Mouse (Mus musculus) neural tube, embryonic 11.5 days (tissue): ENCODE measurements around the gene Abcb1b. TPM values are rescaled to one million over a fixed set of nuclear protein-coding genes. Genes with fewer than 3 reads are reported as not detected.

Experiments used
- ATAC-seq: fragments of 200-750 bp; cut with Nextera tagmentation; 2 replicates; pipeline ENCODE4 v1.8.0; 2017; ENCODE audit warnings: moderate number of reproducible peaks, mild to moderate bottlenecking, moderate TSS enrichment, moderate library complexity; ENCODE audit not compliant: insufficient read depth, low FRiP score, low TSS enrichment
- DNase-seq: peaks from one replicate; pipeline ENCODE4 v3.0.0-alpha.2; 2015; ENCODE audit warnings: low spot score
- H3K27ac ChIP-seq: fragments of 300-500 bp; sonication (generic); 2 replicates; pipeline ENCODE4 v1.5.1; 2014; ENCODE audit warnings: low read depth, mild to moderate bottlenecking, low read length
- H3K27me3 ChIP-seq: fragments of 300-500 bp; sonication (generic); 2 replicates; pipeline ENCODE4 v1.6.1; 2014; ENCODE audit warnings: mild to moderate bottlenecking, low read length, mixed read lengths; ENCODE audit not compliant: control insufficient read depth, insufficient read depth
- H3K36me3 ChIP-seq: fragments of 300-500 bp; sonication (generic); 2 replicates; pipeline ENCODE4 v1.6.1; 2014; ENCODE audit warnings: mild to moderate bottlenecking, low read length, moderate library complexity, mixed read lengths; ENCODE audit not compliant: control insufficient read depth, insufficient read depth
- H3K4me1 ChIP-seq: fragments of 300-500 bp; sonication (generic); 2 replicates; pipeline ENCODE4 v1.6.1; 2014; ENCODE audit warnings: low read length, mixed read lengths; ENCODE audit not compliant: control insufficient read depth, insufficient read depth
- H3K4me2 ChIP-seq: fragments of 300-500 bp; sonication (generic); 2 replicates; pipeline ENCODE4 v1.6.1; 2014; ENCODE audit warnings: low read depth, mild to moderate bottlenecking, moderate library complexity
- H3K4me3 ChIP-seq: fragments of 300-500 bp; sonication (generic); 2 replicates; pipeline ENCODE4 v1.5.1; 2014; ENCODE audit warnings: low read depth, low read length
- H3K9ac ChIP-seq: fragments of 300-500 bp; sonication (generic); 2 replicates; pipeline ENCODE4 v1.6.1; 2014; ENCODE audit warnings: mild to moderate bottlenecking, low read length
- H3K9me3 ChIP-seq: fragments of 300-500 bp; sonication (generic); 2 replicates; pipeline ENCODE4 v1.6.1; 2016; ENCODE audit warnings: low read length; ENCODE audit not compliant: control insufficient read depth
- WGBS: fragments of 180-500 bp; shearing (Covaris S2); extraction: QIAGEN DNeasy Blood & Tissue Kit; methylation state at CpG from one replicate; pipeline ENCODE4 v1.1.7; 2014; 5-methylcytosine and 5-hydroxymethylcytosine counted together
- polyA plus RNA-seq: library from polyadenylated mRNA; unstranded; fragments of >200 nt; fragmentation: Nextera tagmentation; extraction: Ambion mirVana; gene quantifications from 2 replicates; pipeline ENCODE4 v1.2.1, GENCODE M21; 2014

Abcb1b gene
- polyA plus RNA-seq, 1 experiment from 2014 or later: 1.2 TPM

- Histone ChIP-seq H3K27me3 (no peaks in the 10 kb centered on the region), H3K9ac (no peak overlapping the region), H3K27ac (no peak overlapping the region), H3K36me3 (no peaks in the 10 kb centered on the region), H3K4me2 (no peak overlapping the region), H3K4me1 (no peaks in the 10 kb centered on the region), H3K4me3 (no peak overlapping the region), H3K9me3 (no peaks in the 10 kb centered on the region)
- ATAC-seq (no peak), DNase-seq (no peak)
- 84% methylated on average over 1 of the region's 1 CpGs for WGBS
Observed at GRCm38 (mm10) chr5:8901001-8901400, 103.1 kb downstream of the Abcb1b start.

GRCm38 (mm10) chr5:8902141-8902817 is 104.3 kb downstream of the Abcb1b start:
- Histone ChIP-seq H3K36me3 (no peaks in the 10 kb centered on the region), H3K4me1 (no peaks in the 10 kb centered on the region), H3K27me3 (no peaks in the 10 kb centered on the region), H3K27ac (no peak overlapping the region), H3K9ac (no peak overlapping the region), H3K4me2 (no peak overlapping the region), H3K4me3 (no peak overlapping the region), H3K9me3 (no peaks in the 10 kb centered on the region)
- 69% methylated on average over 6 of the region's 6 CpGs for WGBS
- DNase-seq: no peak
- ATAC-seq: no peak

GRCm38 (mm10) chr5:8904539-8904938 is 106.6 kb downstream of the Abcb1b start:
- no peak for DNase-seq
- WGBS: 62% methylated on average over 6 of the region's 6 CpGs

GRCm38 (mm10) chr5:8911567-8912198 is 113.7 kb downstream of the Abcb1b start:
- no peak overlapping the region for H3K9ac ChIP-seq
- WGBS: 88% methylated on average over 8 of the region's 8 CpGs
- no peak overlapping the region for H3K4me2 ChIP-seq
- H3K27me3 ChIP-seq: no peaks in the 10 kb centered on the region
- H3K9me3 ChIP-seq: no peaks in the 10 kb centered on the region
- no peak overlapping the region for H3K27ac ChIP-seq
- DNase-seq: no peak
- ATAC-seq: no peak
- no peaks in the 10 kb centered on the region for H3K36me3 ChIP-seq
- H3K4me1 ChIP-seq: no peaks in the 10 kb centered on the region
- no peak overlapping the region for H3K4me3 ChIP-seq

More at GRCm38 (mm10) chr5:8904539-8904938, 106.6 kb downstream of the Abcb1b start:
- no peaks in the 10 kb centered on the region for H3K9me3 ChIP-seq
- no peak overlapping the region for H3K27ac ChIP-seq
- no peaks in the 10 kb centered on the region for H3K36me3 ChIP-seq
- no peak overlapping the region for H3K4me2 ChIP-seq
- no peak overlapping the region; the same call in 1 of the 2 replicates for H3K9ac ChIP-seq
- H3K27me3 ChIP-seq: no peaks in the 10 kb centered on the region
- no peak overlapping the region for H3K4me3 ChIP-seq
- H3K4me1 ChIP-seq: no peaks in the 10 kb centered on the region
- no peak for ATAC-seq

Other genes starting within 250 kb of the Abcb1b start
- 13.6 and 16.2 TPM in 2 replicates for gene Rundc3b, start 175.2 kb upstream of the Abcb1b start, polyA plus RNA-seq
- 0.64 and 1.2 TPM in 2 replicates for gene Abcb1a, start 138.1 kb upstream of the Abcb1b start, polyA plus RNA-seq
- gene Abcb4, start 95.6 kb downstream of the Abcb1b start, polyA plus RNA-seq: 0.32 and 0.62 TPM in 2 replicates
- gene Crot, start 199.2 kb downstream of the Abcb1b start, polyA plus RNA-seq: 35.9 and 39.0 TPM in 2 replicates